Mouse (Mus musculus) kidney, adult 2 months (tissue): ENCODE measurements at regions not wholly inside any gene's neighbourhood (a gene's known extent, or its start where the extent isn't known, plus 50 kb on each side); places are given as distances from the start of the nearest gene placed in this dataset.

Experiments used
- CTCF ChIP-seq: fragments of 200-500 bp; conservative IDR thresholded peaks from 2 replicates; pipeline ENCODE4 v1.5.1; 2011; ENCODE audit warnings: low read depth, mild to moderate bottlenecking, control low read depth, low read length, moderate library complexity, mixed read lengths; ENCODE audit not compliant: insufficient read depth, insufficient read length
- POLR2A ChIP-seq: fragments of 200-500 bp; IDR thresholded peaks from one replicate; pipeline ENCODE4 v1.6.1; 2011; ENCODE audit warnings: low read depth, low read length, control low read depth

- TF ChIP-seq CTCF: no peak
- TF ChIP-seq POLR2A: no peak
Measured at GRCm38 (mm10) chr1:77140906-77141305, 374.0 kb downstream of the Epha4 start.
